Mouse (Mus musculus) C2C12 (cell line): ENCODE measurements around the gene Fbxo7. TPM values are rescaled to one million over a fixed set of nuclear protein-coding genes. Genes with fewer than 3 reads are reported as not detected.
A peak's percentile ranks its signal among the peaks of the same experiment; 100 is the strongest.

Source experiments
- H3K27me3 ChIP-seq: one replicate; pipeline ENCODE4 v1.6.1; 2011; ENCODE audit not compliant: control insufficient read depth, insufficient read depth, insufficient read length
- H3K36me3 ChIP-seq: one replicate; pipeline ENCODE4 v1.6.1; 2011; ENCODE audit not compliant: control insufficient read depth, insufficient read depth
- H3K4me3 ChIP-seq: one replicate; pipeline ENCODE4 v1.5.1; 2011; ENCODE audit warnings: mild to moderate bottlenecking, control low read depth; ENCODE audit not compliant: poor library complexity, insufficient read depth, severe bottlenecking
- H3K79me2 ChIP-seq: one replicate; pipeline ENCODE4 v1.6.1; 2011; ENCODE audit not compliant: control insufficient read depth, insufficient read depth
- H3K79me3 ChIP-seq: one replicate; pipeline ENCODE4 v1.6.1; 2011; ENCODE audit warnings: low read depth, control low read depth
- H3ac ChIP-seq: one replicate; pipeline ENCODE3; 2011; ENCODE audit warnings: low read depth; ENCODE audit not compliant: control insufficient read depth, insufficient read length
- CEBPB ChIP-seq: IDR thresholded peaks from one replicate; pipeline ENCODE4 v1.6.1; 2011; ENCODE audit warnings: low read depth, mild to moderate bottlenecking, control low read depth, moderate library complexity
- CTCF ChIP-seq: IDR thresholded peaks from one replicate; pipeline ENCODE4 v1.5.1; 2011; ENCODE audit not compliant: control insufficient read depth, insufficient read depth, insufficient read length
- FOSL1 ChIP-seq: IDR thresholded peaks from one replicate; pipeline ENCODE4 v1.8.0; 2011; ENCODE audit warnings: mild to moderate bottlenecking, low read length; ENCODE audit not compliant: poor library complexity, insufficient read depth, severe bottlenecking
- MAX ChIP-seq: IDR thresholded peaks from one replicate; pipeline ENCODE4 v1.6.1; 2011; ENCODE audit warnings: mild to moderate bottlenecking, control low read depth
- MYOD1 ChIP-seq: IDR thresholded peaks from one replicate; pipeline ENCODE4 v1.6.1; 2011; ENCODE audit warnings: low read depth; ENCODE audit not compliant: control insufficient read depth, insufficient read length
- MYOG ChIP-seq: IDR thresholded peaks from one replicate; pipeline ENCODE4 v1.6.1; 2011; ENCODE audit not compliant: control insufficient read depth, insufficient read length; ENCODE audit errors: extremely low read depth
- USF1 ChIP-seq: IDR thresholded peaks from one replicate; pipeline ENCODE4 v1.6.1; 2011; ENCODE audit warnings: low read depth, mild to moderate bottlenecking, control low read depth, moderate library complexity
- polyA plus RNA-seq: library from polyadenylated mRNA; unstranded; fragments of >200 nt; fragmentation: generic; extraction: Trizol; gene quantifications from one replicate; pipeline ENCODE4 v1.2.1, GENCODE M21; 2012; ENCODE audit warnings: missing spikeins

Gene Fbxo7
- polyA plus RNA-seq, 1 experiment, result 7.7 TPM

GRCm38 (mm10) chr10:86093109-86094035 lies 71.6 kb downstream of the Fbxo7 start:
- Histone ChIP-seq H3ac (no peak overlapping the region), H3K4me3 (no peak overlapping the region), H3K79me2 (no peaks in the 10 kb centered on the region), H3K27me3 (no peaks in the 10 kb centered on the region), H3K79me3 (no peaks in the 10 kb centered on the region), H3K36me3 (no peaks in the 10 kb centered on the region)
- TF ChIP-seq CTCF, result no peak

GRCm38 (mm10) chr10:86098363-86098762 lies 76.6 kb downstream of the Fbxo7 start:
- H3K79me3 ChIP-seq, result no peaks in the 10 kb centered on the region
- no peaks in the 10 kb centered on the region for H3K79me2 ChIP-seq
- TF ChIP-seq MYOD1 (no peak), MAX (no peak), FOSL1 (no peak), MYOG (no peak), USF1 (no peak), CEBPB (no peak), CTCF (no peak)
- no peaks in the 10 kb centered on the region for H3K27me3 ChIP-seq
- H3ac ChIP-seq, result no peak overlapping the region
- H3K4me3 ChIP-seq, result no peak overlapping the region
- no peaks in the 10 kb centered on the region for H3K36me3 ChIP-seq

GRCm38 (mm10) chr10:86100281-86100851 lies 78.6 kb downstream of the Fbxo7 start:
- no peaks in the 10 kb centered on the region for H3K27me3 ChIP-seq
- no peaks in the 10 kb centered on the region for H3K79me3 ChIP-seq
- no peaks in the 10 kb centered on the region for H3K79me2 ChIP-seq
- no peak for TF ChIP-seq CTCF
- TF ChIP-seq MAX, result peak; percentile 92
- peak; percentile 88 for TF ChIP-seq USF1
- peak; percentile 93 for TF ChIP-seq MYOD1
- TF ChIP-seq MYOG, result no peak
- peak; percentile 91 for TF ChIP-seq FOSL1
- TF ChIP-seq CEBPB, result no peak
- H3K4me3 ChIP-seq, result no peak overlapping the region
- H3ac ChIP-seq, result no peak overlapping the region
- H3K36me3 ChIP-seq, result no peaks in the 10 kb centered on the region

Other genes with a start within 250 kb of the Fbxo7 start
- 37.7 TPM for gene Pwp1, start 192.5 kb upstream of the Fbxo7 start, polyA plus RNA-seq
- gene Prdm4, start 104.8 kb upstream of the Fbxo7 start, polyA plus RNA-seq, result 18.0 TPM
- not detected for gene Ascl4, start 94.3 kb upstream of the Fbxo7 start, polyA plus RNA-seq
- gene Rtcb, start 64.1 kb upstream of the Fbxo7 start, polyA plus RNA-seq, result 155 TPM
- not detected for gene Bpifc, start 10.1 kb upstream of the Fbxo7 start, polyA plus RNA-seq